Mouse (Mus musculus) spleen, adult 2 months (tissue): ENCODE data around the gene Tbc1d1.

Source experiments
- CTCF ChIP-seq: fragments of 200-500 bp; IDR thresholded peaks from 2 replicates; pipeline ENCODE4 v1.5.1; 2011; ENCODE audit warnings: mild to moderate bottlenecking, inconsistent platforms; ENCODE audit not compliant: insufficient read depth, insufficient read length, insufficient replicate concordance; ENCODE audit errors: extremely low read depth
- POLR2A ChIP-seq: fragments of 200-500 bp; IDR thresholded peaks from 2 replicates; pipeline ENCODE4 v1.6.1; 2011; ENCODE audit warnings: low read depth, low read length, inconsistent platforms

DNA sequence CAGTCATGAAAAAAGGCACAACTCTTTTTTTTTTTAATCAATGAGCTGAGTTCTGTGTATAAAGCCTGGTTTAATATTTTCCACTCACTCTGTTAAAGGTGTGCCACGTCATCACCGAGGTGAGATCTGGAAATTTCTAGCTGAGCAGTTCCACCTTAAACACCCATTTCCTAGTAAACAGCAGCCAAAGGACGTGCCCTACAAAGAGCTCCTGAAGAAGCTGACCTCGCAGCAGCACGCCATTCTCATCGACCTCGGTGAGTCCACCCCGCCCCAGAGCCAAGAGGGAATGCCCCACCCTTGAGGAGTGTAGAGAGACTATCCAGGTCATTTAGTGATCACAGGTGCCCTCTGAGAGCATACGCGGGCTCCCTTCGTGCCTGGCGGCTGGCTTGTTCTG, 168.2 kb downstream of the Tbc1d1 start:
- TF ChIP-seq POLR2A (no peak), CTCF (no peak)
